Mouse (Mus musculus) bone marrow macrophage, adult 2 months (primary cell): ENCODE results near the gene Slc1a1.

Experiments
- CTCF ChIP-seq: IDR thresholded peaks from 2 replicates; pipeline ENCODE4 v1.5.1; 2012; ENCODE audit warnings: low read depth, mild to moderate bottlenecking, low read length, moderate library complexity
- POLR2A ChIP-seq: IDR thresholded peaks from 2 replicates; pipeline ENCODE4 v1.6.1; 2012; ENCODE audit warnings: mild to moderate bottlenecking, low read depth, low read length, borderline replicate concordance

DNA sequence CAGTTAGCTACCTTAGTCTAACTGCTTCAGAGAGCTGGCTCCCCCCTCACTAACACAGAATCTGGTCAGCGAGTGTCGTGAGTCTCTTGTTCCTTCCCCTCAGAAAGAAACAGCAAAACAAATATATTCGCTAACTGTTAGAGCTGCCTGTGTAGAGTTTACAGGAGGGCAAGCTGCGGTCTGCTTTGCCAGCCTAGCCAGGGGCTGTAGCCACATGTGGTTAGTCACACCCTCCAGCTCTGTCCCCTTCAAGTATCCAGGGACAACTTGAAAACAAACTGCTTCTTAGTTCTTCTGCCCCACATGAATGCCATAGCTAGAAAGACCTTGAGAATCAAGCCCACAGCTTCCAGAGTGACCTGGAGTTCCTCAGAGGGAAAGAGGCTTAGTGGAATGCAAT is 106.4 kb downstream of the Slc1a1 start:
- TF ChIP-seq CTCF (no peak), POLR2A (no peak)
